8 mouse cellular contexts compared by ENCODE assay signal in genomic region chr4:135875546-135875945, GRCm38 (mm10). TPM values are rescaled to one million over a fixed set of nuclear protein-coding genes. Genes with fewer than 3 reads are reported as not detected.
A peak's percentile ranks its signal among the peaks of the same experiment; 100 is the strongest.
DNase-seq lines count a peak whose midpoint lies in the region; ATAC-seq and TF ChIP-seq lines count a peak whose summit lies in the region.

No protein-coding gene starts in this region.

- H3K27me3 ChIP-seq in erythroblast, embryonic 14.5 days (ENCODE audit: control insufficient read depth): no peaks in the 10 kb centered on the region
- no peaks in the 10 kb centered on the region for H3K27me3 ChIP-seq in lung, embryonic 14.5 days (ENCODE audit: insufficient read depth, low read length)
- no peaks in the 10 kb centered on the region for H3K27me3 ChIP-seq in embryonic facial prominence, embryonic 15.5 days
- H3K27me3 ChIP-seq in neural tube, embryonic 13.5 days: no peaks in the 10 kb centered on the region

- DNase-seq in lung, embryonic 14.5 days: peak; percentile 19
- DNase-seq in lung, postnatal 25 days (ENCODE audit: low spot score): no peak
- DNase-seq in gastrocnemius, postnatal 25 days: no peak
- no peak for DNase-seq in adrenal gland, adult 2 months

- no peak for TF ChIP-seq CTCF in lung, embryonic 14.5 days (IDR thresholded peaks at IDR 0.05; ENCODE audit: low read depth)

- peak overlapping the region; percentile 64 for H3K4me3 ChIP-seq in erythroblast, embryonic 14.5 days (replicated peaks)
- H3K4me3 ChIP-seq in lung, embryonic 14.5 days (ENCODE audit: low read depth, low read length): no peak overlapping the region
- no peak overlapping the region for H3K4me3 ChIP-seq in embryonic facial prominence, embryonic 15.5 days (replicated peaks)
- no peak overlapping the region for H3K4me3 ChIP-seq in neural tube, embryonic 13.5 days

- 23% methylated on average over 7 of the region's 7 CpGs for WGBS in lung, embryonic 14.5 days
- WGBS in embryonic facial prominence, embryonic 15.5 days: 22% methylated on average over 7 of the region's 7 CpGs
- 31% methylated on average over 7 of the region's 7 CpGs for WGBS in neural tube, embryonic 13.5 days

- no peaks in the 10 kb centered on the region for H3K9me3 ChIP-seq in erythroblast, embryonic 14.5 days (ENCODE audit: control insufficient read depth, low read length)
- H3K9me3 ChIP-seq in lung, embryonic 14.5 days (ENCODE audit: low read depth, low read length): no peaks in the 10 kb centered on the region
- no peaks in the 10 kb centered on the region for H3K9me3 ChIP-seq in embryonic facial prominence, embryonic 15.5 days (replicated peaks)
- H3K9me3 ChIP-seq in neural tube, embryonic 13.5 days: no peaks in the 10 kb centered on the region

- peak overlapping the region; percentile 51 for H3K4me2 ChIP-seq in lung, embryonic 14.5 days
- H3K4me2 ChIP-seq in embryonic facial prominence, embryonic 15.5 days (replicated peaks): 0 out of 2 replicates have a peak overlapping the region, but pooled peaks have one; percentile 51
- H3K4me2 ChIP-seq in neural tube, embryonic 13.5 days: no peak overlapping the region

- H3K36me3 ChIP-seq in erythroblast, embryonic 14.5 days (ENCODE audit: control insufficient read depth): peaks cover 36% of the 10 kb centered on the region
- peaks cover 22% of the 10 kb centered on the region for H3K36me3 ChIP-seq in lung, embryonic 14.5 days (ENCODE audit: insufficient read depth)
- peaks cover 6% of the 10 kb centered on the region; the same call in 1 of the 2 replicates for H3K36me3 ChIP-seq in embryonic facial prominence, embryonic 15.5 days
- H3K36me3 ChIP-seq in neural tube, embryonic 13.5 days: peaks cover 11% of the 10 kb centered on the region; the same call in 1 of the 2 replicates

- no peak for ATAC-seq in erythroblast, adult 5-6 weeks (replicated peaks; ENCODE audit: low FRiP score, poor library complexity, severe bottlenecking)
- no peak for ATAC-seq in lung, embryonic 14.5 days (ENCODE audit: insufficient read depth)
- no peak for ATAC-seq in embryonic facial prominence, embryonic 15.5 days (ENCODE audit: insufficient number of reproducible peaks, low FRiP score, low TSS enrichment, low read depth)
- ATAC-seq in neural tube, embryonic 13.5 days (ENCODE audit: low read depth): no peak

- H3K27ac ChIP-seq in lung, embryonic 14.5 days (ENCODE audit: low read depth): peak overlapping the region; percentile 100; the same call in 1 of the 2 replicates
- H3K27ac ChIP-seq in embryonic facial prominence, embryonic 15.5 days (replicated peaks): peak overlapping the region; percentile 88
- peak overlapping the region; percentile 97; the same call in 1 of the 2 replicates for H3K27ac ChIP-seq in neural tube, embryonic 13.5 days (replicated peaks)

- H3K9ac ChIP-seq in lung, embryonic 14.5 days: no peak overlapping the region
- H3K9ac ChIP-seq in embryonic facial prominence, embryonic 15.5 days: no peak overlapping the region
- H3K9ac ChIP-seq in neural tube, embryonic 13.5 days: no peak overlapping the region

- H3K4me1 ChIP-seq in erythroblast, embryonic 14.5 days (ENCODE audit: control insufficient read depth): peaks cover 55% of the 10 kb centered on the region
- peaks cover 8% of the 10 kb centered on the region for H3K4me1 ChIP-seq in lung, embryonic 14.5 days (ENCODE audit: insufficient read depth)
- H3K4me1 ChIP-seq in embryonic facial prominence, embryonic 15.5 days: peaks cover 47% of the 10 kb centered on the region
- H3K4me1 ChIP-seq in neural tube, embryonic 13.5 days (replicated peaks): peaks cover 54% of the 10 kb centered on the region

RNA-seq across cellular contexts. Expression of gene Pnrc2, which starts 1.9 kb away (rescaled TPM):
- polyA plus RNA-seq in erythroblast, embryonic 14.5 days (2012): 0.66 and 1.0 TPM in 2 replicates
- 81.7 and 106 TPM in 2 replicates for total RNA-seq in erythroblast, adult 5-6 weeks (2015; ENCODE audit: low replicate concordance)
- total RNA-seq in erythroblast, adult 5-6 weeks (2017; ENCODE audit: low replicate concordance): 106 and 135 TPM in 2 replicates
- 191 and 206 TPM in 2 replicates for polyA plus RNA-seq in lung, embryonic 14.5 days (2014; fragmentation: Nextera tagmentation; extraction: Ambion mirVana)
- polyA plus RNA-seq in embryonic facial prominence, embryonic 15.5 days (2015; fragmentation: Nextera tagmentation; extraction: Ambion mirVana): 157 and 161 TPM in 2 replicates
- 109 and 122 TPM in 2 replicates for polyA plus RNA-seq in neural tube, embryonic 13.5 days (2015; fragmentation: Nextera tagmentation; extraction: Ambion mirVana)
- total RNA-seq in gastrocnemius, postnatal 25 days (2021): 10 to 100 TPM; 25.7 to 36.4 TPM
- 100 to 1,000 TPM in 1 of 2 experiments, 10 to 100 TPM in 1; 99.4 to 128 TPM for total RNA-seq in adrenal gland, adult 2 months (2021)
- polyA plus RNA-seq in adrenal gland, adult 2 months (2012; rRNA removed): 5.5 and 8.6 TPM in 2 replicates

RNA-seq across cellular contexts. Expression of gene Cnr2, which starts 19.6 kb away (rescaled TPM):
- 0.02 TPM in 1 of 2 replicates, not detected in the other for polyA plus RNA-seq in erythroblast, embryonic 14.5 days (2012)
- total RNA-seq in erythroblast, adult 5-6 weeks (2015; ENCODE audit: low replicate concordance): 2.9 and 5.2 TPM in 2 replicates
- total RNA-seq in erythroblast, adult 5-6 weeks (2017; ENCODE audit: low replicate concordance): 3.6 and 4.1 TPM in 2 replicates
- 0.71 and 0.73 TPM in 2 replicates for polyA plus RNA-seq in lung, embryonic 14.5 days (2014; fragmentation: Nextera tagmentation; extraction: Ambion mirVana)
- polyA plus RNA-seq in embryonic facial prominence, embryonic 15.5 days (2015; fragmentation: Nextera tagmentation; extraction: Ambion mirVana): 0.85 and 1.0 TPM in 2 replicates
- polyA plus RNA-seq in neural tube, embryonic 13.5 days (2015; fragmentation: Nextera tagmentation; extraction: Ambion mirVana): 0.12 and 0.25 TPM in 2 replicates
- total RNA-seq in gastrocnemius, postnatal 25 days (2021): under 1 TPM; 0.08 to 0.10 TPM
- total RNA-seq in adrenal gland, adult 2 months (2021): 1 to 10 TPM in 1 of 2 experiments, under 1 TPM in 1; 0.92 to 2.5 TPM
- 1.8 and 2.1 TPM in 2 replicates for polyA plus RNA-seq in adrenal gland, adult 2 months (2012; rRNA removed)

RNA-seq across cellular contexts. Expression of gene Srsf10, which starts 20.0 kb away (rescaled TPM):
- polyA plus RNA-seq in erythroblast, embryonic 14.5 days (2012): 21.7 and 28.6 TPM in 2 replicates
- total RNA-seq in erythroblast, adult 5-6 weeks (2015; ENCODE audit: low replicate concordance): 116 and 151 TPM in 2 replicates
- 176 and 297 TPM in 2 replicates for total RNA-seq in erythroblast, adult 5-6 weeks (2017; ENCODE audit: low replicate concordance)
- 322 and 336 TPM in 2 replicates for polyA plus RNA-seq in lung, embryonic 14.5 days (2014; fragmentation: Nextera tagmentation; extraction: Ambion mirVana)
- 198 and 214 TPM in 2 replicates for polyA plus RNA-seq in embryonic facial prominence, embryonic 15.5 days (2015; fragmentation: Nextera tagmentation; extraction: Ambion mirVana)
- 198 and 233 TPM in 2 replicates for polyA plus RNA-seq in neural tube, embryonic 13.5 days (2015; fragmentation: Nextera tagmentation; extraction: Ambion mirVana)
- 10 to 100 TPM; 22.6 to 25.2 TPM for total RNA-seq in gastrocnemius, postnatal 25 days (2021)
- 100 to 1,000 TPM in 1 of 2 experiments, 10 to 100 TPM in 1; 84.2 to 139 TPM for total RNA-seq in adrenal gland, adult 2 months (2021)
- 111 and 117 TPM in 2 replicates for polyA plus RNA-seq in adrenal gland, adult 2 months (2012; rRNA removed)

RNA-seq across cellular contexts. Expression of gene Fuca1, which starts 45.0 kb away (rescaled TPM):
- polyA plus RNA-seq in erythroblast, embryonic 14.5 days (2012): 0.33 and 0.54 TPM in 2 replicates
- 9.2 and 15.2 TPM in 2 replicates for total RNA-seq in erythroblast, adult 5-6 weeks (2015; ENCODE audit: low replicate concordance)
- total RNA-seq in erythroblast, adult 5-6 weeks (2017; ENCODE audit: low replicate concordance): 29.4 and 31.6 TPM in 2 replicates
- 65.1 and 72.7 TPM in 2 replicates for polyA plus RNA-seq in lung, embryonic 14.5 days (2014; fragmentation: Nextera tagmentation; extraction: Ambion mirVana)
- polyA plus RNA-seq in embryonic facial prominence, embryonic 15.5 days (2015; fragmentation: Nextera tagmentation; extraction: Ambion mirVana): 78.2 and 82.1 TPM in 2 replicates
- 53.8 and 63.6 TPM in 2 replicates for polyA plus RNA-seq in neural tube, embryonic 13.5 days (2015; fragmentation: Nextera tagmentation; extraction: Ambion mirVana)
- 10 to 100 TPM; 18.9 to 21.7 TPM for total RNA-seq in gastrocnemius, postnatal 25 days (2021)
- 10 to 100 TPM; 82.7 to 86.3 TPM for total RNA-seq in adrenal gland, adult 2 months (2021)
- polyA plus RNA-seq in adrenal gland, adult 2 months (2012; rRNA removed): 31.8 and 35.2 TPM in 2 replicates

Comparison
In these comparisons a context has a peak if more than half of its experiments do, and no peak if none do; other contexts are left out.
1. RNA of gene Pnrc2, which starts 1.9 kb away (polyA plus RNA-seq): 191 to 206 TPM in lung, embryonic 14.5 days, 157 to 161 TPM in embryonic facial prominence, embryonic 15.5 days and 109 to 122 TPM in neural tube, embryonic 13.5 days; 5.5 to 8.6 TPM in adrenal gland, adult 2 months and 0.66 to 1.0 TPM in erythroblast, embryonic 14.5 days; every median in the first group is over 10 times any median in the second.
2. Peak in every context shown above with its lines, with median percentiles within 50 percentile points of each other: H3K27ac ChIP-seq.